Mouse (Mus musculus) midbrain, embryonic 11.5 days (tissue): ENCODE data around the gene Gm20662. TPM values are rescaled to one million over a fixed set of nuclear protein-coding genes. Genes with fewer than 3 reads are reported as not detected.
A peak's percentile ranks its signal among the peaks of the same experiment; 100 is the strongest.

ENCODE experiments used
- ATAC-seq: fragments of 200-750 bp; cut with Nextera tagmentation; 2 replicates; pipeline ENCODE4 v1.8.0; 2017; ENCODE audit warnings: moderate TSS enrichment, moderate library complexity; ENCODE audit not compliant: low FRiP score
- DNase-seq: peaks from one replicate; pipeline ENCODE4 v3.0.0; 2015; ENCODE audit warnings: low spot score; ENCODE audit errors: missing footprints
- H3K27ac ChIP-seq: fragments of 300-500 bp; sonication (generic); 2 replicates; pipeline ENCODE4 v1.5.1; 2014; ENCODE audit warnings: low read depth, low read length
- H3K27me3 ChIP-seq: fragments of 300-500 bp; sonication (generic); 2 replicates; pipeline ENCODE4 v1.6.1; 2014; ENCODE audit warnings: mild to moderate bottlenecking, low read length, moderate library complexity, mixed read lengths; ENCODE audit not compliant: control insufficient read depth, insufficient read depth
- H3K36me3 ChIP-seq: fragments of 300-500 bp; sonication (generic); 2 replicates; pipeline ENCODE4 v1.6.1; 2014; ENCODE audit warnings: mild to moderate bottlenecking, low read length, moderate library complexity, mixed read lengths; ENCODE audit not compliant: control insufficient read depth, insufficient read depth
- H3K4me1 ChIP-seq: fragments of 300-500 bp; sonication (generic); 2 replicates; pipeline ENCODE4 v1.6.1; 2014; ENCODE audit warnings: low read length; ENCODE audit not compliant: control insufficient read depth, insufficient read depth
- H3K4me2 ChIP-seq: fragments of 300-500 bp; sonication (generic); 2 replicates; pipeline ENCODE4 v1.6.1; 2014; ENCODE audit warnings: mild to moderate bottlenecking, moderate library complexity
- H3K4me3 ChIP-seq: fragments of 300-500 bp; sonication (generic); 2 replicates; pipeline ENCODE4 v1.5.1; 2014; ENCODE audit warnings: low read depth, low read length
- H3K9ac ChIP-seq: fragments of 300-500 bp; sonication (generic); 2 replicates; pipeline ENCODE4 v1.6.1; 2014; ENCODE audit warnings: low read length
- H3K9me3 ChIP-seq: fragments of 300-500 bp; sonication (generic); 2 replicates; pipeline ENCODE4 v1.6.1; 2016; ENCODE audit warnings: low read length; ENCODE audit not compliant: control insufficient read depth
- WGBS: fragments of 180-500 bp; shearing (Covaris S2); extraction: QIAGEN DNeasy Blood & Tissue Kit; methylation state at CpG from one replicate; pipeline ENCODE4 v1.1.7; 2014; 5-methylcytosine and 5-hydroxymethylcytosine counted together
- polyA plus RNA-seq: library from polyadenylated mRNA; unstranded; fragments of >200 nt; fragmentation: Nextera tagmentation; extraction: Ambion mirVana; gene quantifications from 2 replicates; pipeline ENCODE4 v1.2.1, GENCODE M21; 2014

Gene Gm20662
- polyA plus RNA-seq, 1 experiment from 2014 or later = 0.82 TPM

DNA sequence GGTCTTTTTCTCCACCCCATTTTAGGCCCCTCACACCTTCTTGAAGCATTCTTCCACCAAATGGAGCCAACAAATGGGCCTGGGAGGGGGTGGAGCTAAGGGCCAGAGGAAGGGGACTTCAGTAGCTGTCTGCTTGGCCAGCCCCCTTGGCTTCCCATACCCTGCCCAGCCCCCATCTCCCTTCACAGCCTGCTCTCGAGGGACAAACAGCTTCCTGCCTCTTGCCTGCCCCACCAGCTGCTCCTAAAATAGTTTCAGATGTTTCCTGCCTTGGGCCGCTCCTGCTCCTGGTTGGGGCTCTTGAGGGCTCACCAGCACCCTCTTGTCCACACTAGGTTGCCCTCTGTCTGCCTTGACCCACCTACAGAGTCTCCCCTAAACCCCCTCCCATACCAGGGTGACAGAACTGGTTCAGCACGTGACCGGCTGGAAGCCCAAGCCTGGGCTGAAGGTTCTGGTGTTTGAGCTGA, 12.7 kb upstream of the Gm20662 start:
- no peak overlapping the region for H3K9ac ChIP-seq

DNA sequence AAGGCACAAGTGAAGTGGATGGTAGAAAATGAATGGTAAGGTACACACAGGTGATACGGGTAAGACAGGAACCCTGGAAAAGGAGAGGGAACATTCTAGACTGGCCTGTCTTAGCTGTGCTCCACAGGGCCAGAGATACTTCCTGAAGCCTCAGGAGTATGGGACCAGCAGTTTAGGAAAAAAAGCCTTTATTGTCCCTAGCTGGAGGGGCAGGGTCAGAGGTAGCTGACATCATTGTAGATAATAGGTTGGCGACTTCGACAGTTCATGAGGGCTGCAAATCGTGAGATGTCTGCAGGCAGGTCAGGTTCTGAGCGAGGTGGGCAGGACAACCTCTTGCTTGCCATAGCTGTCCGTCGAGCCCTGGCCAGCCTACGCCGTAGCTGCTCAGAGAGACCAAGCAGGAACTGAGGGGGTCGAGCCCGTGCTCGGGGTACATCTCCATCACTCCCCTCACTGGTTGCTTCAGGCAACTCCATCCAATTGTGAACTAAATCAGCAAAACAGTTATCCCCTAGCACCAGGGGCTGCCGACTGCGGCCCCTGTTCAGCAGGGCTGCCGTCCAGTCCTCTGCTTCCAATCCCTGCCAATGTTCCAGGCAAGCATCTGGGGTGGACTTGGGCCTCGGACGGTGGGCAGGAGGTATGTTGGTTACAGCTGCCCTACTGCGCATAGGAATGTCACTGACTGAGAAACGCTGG, 11.9 kb upstream of the Gm20662 start:
- Histone ChIP-seq H3K27ac (no peak overlapping the region; the same call in 1 of the 2 replicates), H3K27me3 (peaks cover 10% of the 10 kb centered on the region), H3K36me3 (no peaks in the 10 kb centered on the region), H3K4me3 (peak overlapping the region; percentile 60; the same call in 1 of the 2 replicates), H3K4me1 (peaks cover 6% of the 10 kb centered on the region), H3K9me3 (no peaks in the 10 kb centered on the region), H3K4me2 (peak overlapping the region; percentile 88), H3K9ac (peak overlapping the region; percentile 60; the same call in 1 of the 2 replicates)
- DNase-seq (peak; percentile 72), ATAC-seq (no peak)
- WGBS = 74% methylated on average over 19 of the region's 19 CpGs

More for the DNA sequence above, 12.7 kb upstream of the Gm20662 start:
- DNase-seq (no peak), ATAC-seq (no peak)
- Histone ChIP-seq H3K9me3 (no peaks in the 10 kb centered on the region), H3K36me3 (no peaks in the 10 kb centered on the region), H3K27me3 (peaks cover 10% of the 10 kb centered on the region), H3K4me3 (no peak overlapping the region), H3K4me1 (peaks cover 6% of the 10 kb centered on the region), H3K4me2 (peak overlapping the region; percentile 88), H3K27ac (peak overlapping the region; percentile 44; the same call in 1 of the 2 replicates)
- 40% methylated on average over 4 of the region's 4 CpGs for WGBS

DNA sequence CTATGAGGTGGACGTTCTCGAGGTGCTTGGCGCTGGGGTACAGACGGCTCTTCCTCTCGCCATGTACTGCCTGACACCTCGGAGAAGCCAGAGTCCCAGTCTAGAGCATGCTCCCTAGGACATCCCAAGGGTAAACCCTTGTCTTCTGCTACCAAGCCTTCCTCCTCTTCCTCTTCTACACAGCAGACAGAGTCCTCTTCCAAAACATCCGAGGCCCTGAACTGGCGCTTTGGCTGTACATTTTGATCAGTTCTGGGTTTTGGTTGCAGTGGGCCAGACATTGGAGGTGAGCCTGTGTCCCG, 11.4 kb upstream of the Gm20662 start:
- ATAC-seq = no peak
- H3K27ac ChIP-seq = no peak overlapping the region
- peaks cover 6% of the 10 kb centered on the region for H3K4me1 ChIP-seq
- peak overlapping the region; percentile 60 for H3K4me3 ChIP-seq
- peaks cover 10% of the 10 kb centered on the region for H3K27me3 ChIP-seq
- peak overlapping the region; percentile 60 for H3K9ac ChIP-seq
- H3K4me2 ChIP-seq = peak overlapping the region; percentile 88
- no peaks in the 10 kb centered on the region for H3K36me3 ChIP-seq
- no peaks in the 10 kb centered on the region for H3K9me3 ChIP-seq
- WGBS = 63% methylated on average over 9 of the region's 9 CpGs
- DNase-seq = no peak

DNA sequence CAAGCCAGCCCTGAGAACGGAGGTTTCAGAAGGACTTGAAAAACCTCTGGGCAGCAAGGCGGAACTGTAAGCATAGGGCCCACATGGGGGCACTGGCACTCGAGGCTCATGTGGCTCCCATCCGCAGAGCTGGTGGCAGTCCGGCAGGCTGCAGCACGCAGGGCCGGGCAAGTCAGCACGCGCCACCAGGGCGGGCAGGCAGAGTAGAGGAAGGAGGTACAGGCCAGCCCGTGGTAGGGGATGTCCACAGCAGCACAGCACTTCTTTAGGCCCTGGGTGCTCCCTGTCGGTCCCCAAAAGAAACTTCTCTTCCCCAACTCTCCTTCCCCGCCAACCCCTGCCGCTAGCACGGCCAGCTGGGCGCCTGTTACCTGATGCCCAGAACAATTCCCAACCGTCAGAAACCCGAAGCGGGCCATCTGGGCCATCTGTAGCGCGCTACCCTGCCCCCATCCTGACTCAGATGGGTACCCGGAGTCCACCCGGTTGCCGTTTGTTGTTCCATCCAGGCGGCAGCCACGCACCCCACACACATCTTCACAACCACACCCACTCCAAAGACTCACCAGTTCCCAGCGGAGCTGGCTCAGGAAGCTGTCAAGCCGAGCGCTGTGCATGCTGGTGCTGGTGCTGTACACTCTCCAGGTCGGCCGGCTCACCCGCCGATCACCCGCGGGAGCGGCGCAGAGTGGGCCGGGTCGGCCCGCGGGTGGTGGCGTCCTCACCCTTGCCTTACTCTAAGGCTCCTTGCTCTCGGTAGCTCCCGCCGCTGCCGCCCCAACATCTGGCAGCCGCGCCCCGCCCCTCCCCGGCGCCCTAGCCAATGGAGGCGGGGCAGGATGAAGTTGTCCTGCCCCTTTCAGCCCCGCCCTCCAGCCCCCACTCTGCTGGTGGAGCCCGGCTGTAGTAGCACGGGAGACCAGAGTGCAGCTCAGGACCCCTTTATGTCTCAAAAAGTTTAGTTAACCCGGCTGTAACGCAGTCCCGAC, 10.7 kb upstream of the Gm20662 start, which contains the start of gene Inka1:
Gene Inka1, minus strand, starts transcription at position 749 of the 989 bp plus-strand sequence.
- ATAC-seq = peak; percentile 87
- H3K4me1 ChIP-seq = peaks cover 6% of the 10 kb centered on the region
- WGBS = under 1% methylated on average over 57 of the region's 58 CpGs

DNA sequence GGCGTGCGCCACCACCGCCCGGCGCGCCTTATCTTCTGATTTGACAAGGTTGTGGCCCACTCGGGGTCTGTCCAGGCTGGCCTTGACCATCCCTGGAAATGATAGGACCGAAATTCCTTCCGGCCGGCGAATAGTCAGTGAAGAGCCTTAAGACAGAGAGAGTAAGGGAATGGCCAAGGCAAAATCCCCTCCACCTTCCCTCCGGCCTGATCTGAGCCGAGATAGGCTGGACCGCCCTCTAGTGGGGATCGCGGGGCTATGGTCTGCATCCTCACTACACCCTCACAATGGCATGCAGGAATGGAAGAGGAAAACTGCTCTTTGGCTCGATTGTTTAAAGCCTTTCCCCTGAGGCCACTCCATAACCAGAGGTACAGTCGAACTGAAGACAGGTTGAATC, 9.8 kb upstream of the Gm20662 start:
- H3K4me1 ChIP-seq = peaks cover 6% of the 10 kb centered on the region
- peak overlapping the region; percentile 60; the same call in 1 of the 2 replicates for H3K4me3 ChIP-seq
- no peaks in the 10 kb centered on the region for H3K36me3 ChIP-seq
- H3K27me3 ChIP-seq = peaks cover 10% of the 10 kb centered on the region
- no peak overlapping the region for H3K27ac ChIP-seq
- H3K9ac ChIP-seq = no peak overlapping the region
- ATAC-seq (peak; percentile 69), DNase-seq (peak; percentile 94)
- H3K9me3 ChIP-seq = no peaks in the 10 kb centered on the region
- H3K4me2 ChIP-seq = peak overlapping the region; percentile 88
- 7% methylated on average over 18 of the region's 18 CpGs for WGBS

More for the DNA sequence above, 10.7 kb upstream of the Gm20662 start, which contains the start of gene Inka1:
- H3K9me3 ChIP-seq = no peaks in the 10 kb centered on the region
- H3K4me2 ChIP-seq = peak within 1 kb of the TSS; percentile 88
- no peaks in the 10 kb centered on the region for H3K36me3 ChIP-seq
- peak; percentile 98 for DNase-seq
- H3K27ac ChIP-seq = no peak within 1 kb of the TSS
- peaks cover 10% of the 10 kb centered on the region for H3K27me3 ChIP-seq
- peak within 1 kb of the TSS; percentile 60 for H3K9ac ChIP-seq
- H3K4me3 ChIP-seq = peak within 1 kb of the TSS; percentile 60

DNA sequence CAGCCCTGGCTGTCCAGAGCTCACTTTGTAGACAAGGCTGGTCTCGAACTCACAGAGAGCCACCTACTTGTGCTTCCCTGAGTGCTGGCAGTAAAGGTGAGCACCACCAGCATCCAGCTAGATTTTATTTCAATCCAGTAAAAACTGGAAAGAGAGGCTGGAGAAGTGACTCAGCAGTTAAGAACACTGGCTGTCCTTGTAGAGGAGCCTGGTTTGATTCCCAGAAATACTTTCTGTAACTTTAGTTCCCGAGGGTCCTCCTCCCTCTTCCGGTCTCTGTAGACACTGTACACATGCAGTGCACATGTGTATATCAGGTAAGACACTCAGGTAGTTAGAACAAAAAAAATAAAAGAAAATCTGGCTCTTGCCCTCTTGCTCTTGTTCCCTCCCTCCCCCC, 8.2 kb upstream of the Gm20662 start:
- no peak overlapping the region for H3K27ac ChIP-seq
- ATAC-seq (no peak), DNase-seq (peak; percentile 65)
- H3K4me2 ChIP-seq = no peak overlapping the region
- H3K9ac ChIP-seq = no peak overlapping the region
- H3K36me3 ChIP-seq = no peaks in the 10 kb centered on the region
- H3K27me3 ChIP-seq = peaks cover 10% of the 10 kb centered on the region
- peaks cover 3% of the 10 kb centered on the region; the same call in 1 of the 2 replicates for H3K4me1 ChIP-seq
- WGBS = 74% methylated on average over 3 of the region's 3 CpGs
- no peak overlapping the region for H3K4me3 ChIP-seq
- no peaks in the 10 kb centered on the region for H3K9me3 ChIP-seq

DNA sequence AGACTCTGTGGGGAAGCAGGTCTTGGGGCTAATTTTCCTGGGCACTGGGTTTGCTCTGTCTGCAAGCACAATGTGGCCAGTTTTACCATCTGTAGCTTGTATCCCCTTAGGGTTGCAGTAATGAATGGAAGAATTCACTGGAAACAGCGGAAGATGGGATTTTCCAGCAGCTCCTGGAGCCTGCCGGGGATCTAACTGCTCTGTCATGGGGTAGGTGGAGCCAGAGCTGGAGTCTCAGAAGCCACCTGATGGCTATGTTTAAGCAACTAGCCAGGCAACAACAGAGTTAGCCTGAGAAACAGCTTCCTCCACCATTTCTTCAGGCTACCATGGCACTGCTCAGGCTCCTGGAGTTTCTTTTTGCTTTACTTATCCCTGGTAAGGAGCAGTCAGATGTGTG, 4.0 kb upstream of the Gm20662 start, which contains the start of gene Cdhr4:
Gene Cdhr4, plus strand, starts transcription at position 301 of the 400 bp plus-strand sequence.
- no peaks in the 10 kb centered on the region for H3K27me3 ChIP-seq
- DNase-seq (peak; percentile 41), ATAC-seq (no peak)
- no peak within 1 kb of the TSS for H3K4me3 ChIP-seq
- no peak within 1 kb of the TSS for H3K27ac ChIP-seq
- H3K9me3 ChIP-seq = no peaks in the 10 kb centered on the region
- WGBS = 89% methylated on average over 2 of the region's 2 CpGs
- H3K36me3 ChIP-seq = no peaks in the 10 kb centered on the region
- no peak within 1 kb of the TSS for H3K4me2 ChIP-seq
- H3K4me1 ChIP-seq = no peaks in the 10 kb centered on the region
- H3K9ac ChIP-seq = no peak within 1 kb of the TSS

DNA sequence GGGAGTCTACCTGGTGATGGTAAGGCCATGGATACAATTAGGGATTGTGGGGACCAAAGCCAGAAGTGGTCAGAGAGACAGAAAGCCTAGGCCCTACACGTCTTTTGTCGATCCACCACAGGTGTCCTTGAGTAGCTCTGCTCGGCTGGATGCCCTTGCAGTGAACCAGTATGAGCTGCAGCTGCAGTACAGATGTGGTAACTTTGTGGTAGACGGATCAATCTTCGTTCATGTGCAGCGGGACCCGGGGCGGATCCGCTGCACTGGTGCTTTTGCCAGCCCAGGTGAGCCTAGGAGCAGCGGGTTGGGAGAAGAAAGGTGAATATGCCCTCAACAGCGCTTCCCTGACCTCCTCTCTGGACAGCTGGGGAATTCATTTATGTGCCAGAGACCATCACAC, 3.1 kb upstream of the Gm20662 start:
- no peaks in the 10 kb centered on the region for H3K27me3 ChIP-seq
- no peak for DNase-seq
- 81% methylated on average over 11 of the region's 11 CpGs for WGBS
- H3K4me1 ChIP-seq = no peaks in the 10 kb centered on the region
- no peak overlapping the region for H3K4me3 ChIP-seq
- no peak overlapping the region for H3K9ac ChIP-seq
- H3K27ac ChIP-seq = no peak overlapping the region
- no peak for ATAC-seq
- no peaks in the 10 kb centered on the region for H3K9me3 ChIP-seq
- no peaks in the 10 kb centered on the region for H3K36me3 ChIP-seq
- H3K4me2 ChIP-seq = no peak overlapping the region
